Mouse (Mus musculus): Measurements from ENCODE around the gene Olfml2a. TPM values are rescaled to one million over a fixed set of nuclear protein-coding genes. Genes with fewer than 3 reads are reported as not detected.

The Olfml2a gene
- polyA plus RNA-seq, 1 experiment: not detected

- Histone ChIP-seq H3K4me3 (replicated peaks) (peak overlapping the region; percentile 18), H3K27me3 (replicated peaks) (peaks cover 48% of the 10 kb centered on the region), H3K36me3 (replicated peaks; ENCODE audit: low read length) (no peaks in the 10 kb centered on the region), H3K4me1 (peaks cover 4% of the 10 kb centered on the region), H3K9me3 (peaks cover 5% of the 10 kb centered on the region; the same call in 1 of the 2 replicates)
- TF ChIP-seq GATA1 (IDR thresholded peaks at IDR 0.05; ENCODE audit: borderline replicate concordance, low read length) (no peak), FLI1 (IDR thresholded peaks at IDR 0.05; ENCODE audit: low read length) (no peak)
Observed at GRCm38 (mm10) chr2:38936721-38937378, 5.1 kb downstream of the Olfml2a start.

DNA sequence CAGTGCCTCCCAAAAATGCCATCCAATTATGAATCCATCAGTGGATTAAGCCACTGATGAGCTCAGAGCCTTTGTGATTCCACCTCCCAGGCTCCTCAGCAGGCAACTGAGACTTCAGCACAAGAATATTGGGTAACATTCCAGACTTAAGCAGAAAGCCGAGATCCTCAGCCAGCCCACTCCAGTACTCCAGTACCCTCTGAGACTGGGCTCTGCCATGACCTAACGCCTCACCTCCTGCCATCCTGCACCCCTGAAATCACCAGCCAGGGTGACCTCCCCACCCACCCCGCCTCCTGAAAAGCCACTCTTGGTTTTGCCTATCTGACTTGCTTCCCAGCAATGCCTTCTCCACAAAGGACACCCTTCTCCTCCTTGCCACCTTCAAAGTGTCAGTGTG lies 5.6 kb downstream of the Olfml2a start:
- Histone ChIP-seq H3K36me3 (replicated peaks; ENCODE audit: low read length) (no peaks in the 10 kb centered on the region), H3K27me3 (replicated peaks) (peaks cover 43% of the 10 kb centered on the region), H3K4me3 (replicated peaks) (no peak overlapping the region), H3K9me3 (peaks cover 5% of the 10 kb centered on the region; the same call in 1 of the 2 replicates), H3K4me1 (no peaks in the 10 kb centered on the region)
- TF ChIP-seq GATA1 (IDR thresholded peaks at IDR 0.05; ENCODE audit: borderline replicate concordance, low read length) (no peak), FLI1 (IDR thresholded peaks at IDR 0.05; ENCODE audit: low read length) (no peak)

DNA sequence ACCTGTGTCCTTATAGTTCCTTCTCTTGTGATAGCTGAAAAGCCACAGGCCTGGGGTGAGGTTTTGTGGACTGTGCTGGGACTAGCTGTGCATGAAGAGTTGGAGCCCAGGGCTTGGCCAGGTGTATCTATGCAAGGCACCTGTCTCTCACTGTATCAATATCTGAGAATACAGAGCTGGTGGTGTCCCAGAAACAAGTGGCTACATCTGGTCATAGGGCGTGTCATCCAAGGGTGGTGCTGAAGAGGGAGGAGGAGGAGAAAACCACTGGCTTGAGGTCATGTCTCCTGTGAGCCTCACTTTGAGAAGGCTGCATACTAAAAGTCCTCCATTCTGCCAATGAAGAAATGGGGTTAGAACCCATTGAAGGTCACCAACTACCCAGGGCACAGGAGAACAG lies 6.2 kb downstream of the Olfml2a start:
- Histone ChIP-seq H3K27me3 (replicated peaks) (peaks cover 39% of the 10 kb centered on the region), H3K4me3 (replicated peaks) (no peak overlapping the region), H3K36me3 (replicated peaks; ENCODE audit: low read length) (no peaks in the 10 kb centered on the region), H3K4me1 (no peaks in the 10 kb centered on the region), H3K9me3 (peaks cover 5% of the 10 kb centered on the region; the same call in 1 of the 2 replicates)
- TF ChIP-seq GATA1 (IDR thresholded peaks at IDR 0.05; ENCODE audit: borderline replicate concordance, low read length) (no peak), FLI1 (IDR thresholded peaks at IDR 0.05; ENCODE audit: low read length) (no peak)

DNA sequence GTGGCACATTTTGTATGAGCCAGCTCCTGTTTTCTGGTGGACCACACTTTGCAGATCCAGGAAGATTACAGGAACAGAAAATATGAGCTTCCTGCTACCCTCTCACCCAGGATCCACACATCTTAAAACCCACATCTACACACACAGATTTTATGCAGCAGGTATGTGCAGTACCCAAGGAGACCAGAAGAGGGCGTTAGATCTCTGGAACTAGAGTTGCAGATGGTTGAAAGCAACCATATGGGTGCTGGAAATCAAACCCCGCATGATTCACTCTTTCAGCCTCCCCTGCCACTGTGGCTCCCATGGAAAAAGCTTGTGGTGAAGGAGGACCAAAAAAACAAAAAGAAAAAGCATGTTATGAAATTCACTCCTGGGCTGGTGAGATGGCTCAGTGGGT lies 7.3 kb downstream of the Olfml2a start:
- TF ChIP-seq GATA1 (IDR thresholded peaks at IDR 0.05; ENCODE audit: borderline replicate concordance, low read length) (no peak), FLI1 (IDR thresholded peaks at IDR 0.05; ENCODE audit: low read length) (no peak)
- H3K4me1 ChIP-seq: no peaks in the 10 kb centered on the region

GRCm38 (mm10) chr2:38941426-38941825 lies 9.6 kb downstream of the Olfml2a start:
- peaks cover 17% of the 10 kb centered on the region for H3K27me3 ChIP-seq (replicated peaks)
- peaks cover 3% of the 10 kb centered on the region; the same call in 1 of the 2 replicates for H3K4me1 ChIP-seq
- no peak overlapping the region for H3K4me3 ChIP-seq (replicated peaks)
- H3K9me3 ChIP-seq: peaks cover 5% of the 10 kb centered on the region; the same call in 1 of the 2 replicates
- H3K36me3 ChIP-seq (replicated peaks; ENCODE audit: low read length): no peaks in the 10 kb centered on the region
- TF ChIP-seq FLI1 (IDR thresholded peaks at IDR 0.05; ENCODE audit: low read length) (no peak), GATA1 (IDR thresholded peaks at IDR 0.05; ENCODE audit: borderline replicate concordance, low read length) (no peak)

More for the DNA sequence above, 7.3 kb downstream of the Olfml2a start:
- peaks cover 5% of the 10 kb centered on the region; the same call in 1 of the 2 replicates for H3K9me3 ChIP-seq
- H3K27me3 ChIP-seq (replicated peaks): peaks cover 30% of the 10 kb centered on the region
- H3K4me3 ChIP-seq (replicated peaks): no peak overlapping the region
- no peaks in the 10 kb centered on the region for H3K36me3 ChIP-seq (replicated peaks; ENCODE audit: low read length)

- Histone ChIP-seq H3K4me3 (replicated peaks) (no peak overlapping the region), H3K36me3 (replicated peaks; ENCODE audit: low read length) (no peaks in the 10 kb centered on the region), H3K9me3 (peaks cover 5% of the 10 kb centered on the region; the same call in 1 of the 2 replicates), H3K27me3 (replicated peaks) (peaks cover 14% of the 10 kb centered on the region), H3K4me1 (peaks cover 3% of the 10 kb centered on the region; the same call in 1 of the 2 replicates)
- TF ChIP-seq GATA1 (IDR thresholded peaks at IDR 0.05; ENCODE audit: borderline replicate concordance, low read length) (no peak), FLI1 (IDR thresholded peaks at IDR 0.05; ENCODE audit: low read length) (no peak)
Observed at GRCm38 (mm10) chr2:38941898-38942297, 10.1 kb downstream of the Olfml2a start.

- H3K36me3 ChIP-seq (replicated peaks; ENCODE audit: low read length): no peaks in the 10 kb centered on the region
- TF ChIP-seq FLI1 (IDR thresholded peaks at IDR 0.05; ENCODE audit: low read length): no peak
- no peak for TF ChIP-seq GATA1 (IDR thresholded peaks at IDR 0.05; ENCODE audit: borderline replicate concordance, low read length)
Observed at GRCm38 (mm10) chr2:38943161-38943560, 11.4 kb downstream of the Olfml2a start.

DNA sequence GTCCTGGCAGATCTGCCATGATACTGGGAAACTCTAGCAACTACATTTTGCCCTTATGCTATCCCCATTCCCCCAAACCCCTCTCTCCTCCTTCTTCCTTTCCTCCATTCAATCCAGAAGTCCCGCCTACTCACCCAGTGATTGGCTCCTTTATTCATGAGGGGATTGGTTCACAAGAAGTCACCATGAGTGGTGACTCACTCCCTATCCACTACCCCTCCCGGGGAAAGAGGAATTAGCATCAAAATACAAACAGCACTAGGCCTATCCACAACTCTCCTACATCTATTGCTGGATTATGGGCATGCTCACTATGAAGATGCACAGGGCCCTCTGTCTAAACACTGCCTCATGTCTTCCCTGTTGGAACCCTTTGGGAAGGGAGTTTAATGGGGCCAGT lies 12.2 kb downstream of the Olfml2a start:
- TF ChIP-seq FLI1 (IDR thresholded peaks at IDR 0.05; ENCODE audit: low read length) (no peak), GATA1 (IDR thresholded peaks at IDR 0.05; ENCODE audit: borderline replicate concordance, low read length) (no peak)
- H3K4me1 ChIP-seq: peaks cover 16% of the 10 kb centered on the region
- H3K27me3 ChIP-seq (replicated peaks): peaks cover 3% of the 10 kb centered on the region
- H3K36me3 ChIP-seq (replicated peaks; ENCODE audit: low read length): no peaks in the 10 kb centered on the region
- H3K9me3 ChIP-seq: peaks cover 3% of the 10 kb centered on the region; the same call in 1 of the 2 replicates
- H3K4me3 ChIP-seq (replicated peaks): no peak overlapping the region

More at GRCm38 (mm10) chr2:38943161-38943560, 11.4 kb downstream of the Olfml2a start:
- Histone ChIP-seq H3K4me1 (peaks cover 13% of the 10 kb centered on the region), H3K9me3 (peaks cover 5% of the 10 kb centered on the region; the same call in 1 of the 2 replicates), H3K4me3 (replicated peaks) (no peak overlapping the region), H3K27me3 (replicated peaks) (peaks cover 3% of the 10 kb centered on the region)

GRCm38 (mm10) chr2:38944460-38945161 lies 12.8 kb downstream of the Olfml2a start:
- TF ChIP-seq FLI1 (IDR thresholded peaks at IDR 0.05; ENCODE audit: low read length) (no peak), GATA1 (IDR thresholded peaks at IDR 0.05; ENCODE audit: borderline replicate concordance, low read length) (no peak)
- Histone ChIP-seq H3K9me3 (no peaks in the 10 kb centered on the region), H3K4me1 (peaks cover 21% of the 10 kb centered on the region), H3K36me3 (replicated peaks; ENCODE audit: low read length) (no peaks in the 10 kb centered on the region), H3K4me3 (replicated peaks) (no peak overlapping the region), H3K27me3 (replicated peaks) (peaks cover 3% of the 10 kb centered on the region)

DNA sequence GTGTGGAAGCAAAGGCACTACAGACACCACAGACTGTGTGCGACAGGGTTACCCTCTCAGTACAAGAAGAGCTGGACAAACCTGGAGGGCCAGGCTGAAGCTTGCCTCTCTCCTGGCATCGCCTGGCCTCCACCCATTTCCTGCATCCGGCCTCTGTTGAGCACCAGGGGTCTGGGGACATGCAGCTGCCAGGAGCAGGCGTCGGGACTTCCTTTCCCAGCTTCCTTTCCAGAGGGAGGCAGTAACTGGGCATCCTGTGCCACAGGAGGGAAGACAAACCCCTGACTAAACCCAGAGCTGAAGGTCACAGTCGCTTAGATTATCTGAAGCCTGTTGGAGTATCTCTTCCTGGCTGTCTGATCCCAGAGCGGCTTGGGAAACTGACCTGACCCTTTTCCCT lies 15.8 kb downstream of the Olfml2a start:
- no peaks in the 10 kb centered on the region for H3K9me3 ChIP-seq
- TF ChIP-seq GATA1 (IDR thresholded peaks at IDR 0.05; ENCODE audit: borderline replicate concordance, low read length): no peak

More for the DNA sequence above, 15.8 kb downstream of the Olfml2a start:
- peaks cover 6% of the 10 kb centered on the region for H3K27me3 ChIP-seq (replicated peaks)
- H3K4me3 ChIP-seq (replicated peaks): peak overlapping the region; percentile 7
- peaks cover 30% of the 10 kb centered on the region for H3K4me1 ChIP-seq
- H3K36me3 ChIP-seq (replicated peaks; ENCODE audit: low read length): no peaks in the 10 kb centered on the region
